Mouse (Mus musculus): ENCODE results near the gene Surf6. TPM values are rescaled to one million over a fixed set of nuclear protein-coding genes. Genes with fewer than 3 reads are reported as not detected.
"Not testable (repeated sequence)": the region's sequence is repeated elsewhere in the genome, so short reads cannot be mapped to it uniquely, and the experiment has no call there.

Gene Surf6
- polyA plus RNA-seq, 1 experiment = 30.1 TPM

DNA sequence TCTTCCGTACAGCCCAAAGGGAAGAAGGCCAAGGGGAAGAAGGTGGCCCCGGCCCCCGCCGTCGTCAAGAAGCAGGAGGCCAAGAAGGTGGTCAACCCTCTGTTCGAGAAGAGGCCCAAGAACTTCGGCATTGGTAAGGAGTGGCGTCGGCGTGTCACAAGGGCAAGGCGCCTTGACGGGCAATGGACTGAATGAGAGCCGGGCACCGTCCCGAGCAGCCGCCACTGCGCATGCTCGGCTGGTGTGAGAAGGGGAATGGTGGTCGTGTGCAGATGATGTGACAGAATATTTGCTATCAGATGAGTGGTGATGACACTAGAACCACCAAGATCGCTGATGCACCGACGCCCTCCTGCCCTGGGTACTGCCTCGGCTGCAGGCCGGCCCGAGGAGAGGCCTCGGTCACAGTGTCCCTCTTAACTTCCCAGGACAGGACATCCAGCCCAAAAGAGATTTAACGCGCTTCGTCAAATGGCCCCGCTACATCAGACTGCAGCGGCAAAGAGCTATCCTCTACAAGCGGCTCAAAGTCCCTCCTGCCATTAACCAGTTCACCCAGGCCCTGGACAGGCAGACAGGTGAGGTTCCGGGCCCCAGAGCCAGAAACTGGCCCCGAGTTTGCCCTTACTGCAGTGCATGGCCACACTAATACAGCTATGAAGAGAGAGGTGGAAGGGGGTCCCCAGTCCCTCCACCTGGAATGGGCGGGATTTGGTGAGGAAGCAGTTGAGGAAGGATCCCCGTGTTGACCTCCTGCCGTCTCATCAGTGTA, 8.5 kb upstream of the Surf6 start:
- TF ChIP-seq CTCF (IDR thresholded peaks at IDR 0.05; ENCODE audit: borderline replicate concordance, extremely low read depth, insufficient read depth, insufficient read length) (no peak), POLR2A (IDR thresholded peaks at IDR 0.05; ENCODE audit: borderline replicate concordance, extremely low read depth, insufficient read depth, insufficient read length, poor library complexity, severe bottlenecking) (no peak)

DNA sequence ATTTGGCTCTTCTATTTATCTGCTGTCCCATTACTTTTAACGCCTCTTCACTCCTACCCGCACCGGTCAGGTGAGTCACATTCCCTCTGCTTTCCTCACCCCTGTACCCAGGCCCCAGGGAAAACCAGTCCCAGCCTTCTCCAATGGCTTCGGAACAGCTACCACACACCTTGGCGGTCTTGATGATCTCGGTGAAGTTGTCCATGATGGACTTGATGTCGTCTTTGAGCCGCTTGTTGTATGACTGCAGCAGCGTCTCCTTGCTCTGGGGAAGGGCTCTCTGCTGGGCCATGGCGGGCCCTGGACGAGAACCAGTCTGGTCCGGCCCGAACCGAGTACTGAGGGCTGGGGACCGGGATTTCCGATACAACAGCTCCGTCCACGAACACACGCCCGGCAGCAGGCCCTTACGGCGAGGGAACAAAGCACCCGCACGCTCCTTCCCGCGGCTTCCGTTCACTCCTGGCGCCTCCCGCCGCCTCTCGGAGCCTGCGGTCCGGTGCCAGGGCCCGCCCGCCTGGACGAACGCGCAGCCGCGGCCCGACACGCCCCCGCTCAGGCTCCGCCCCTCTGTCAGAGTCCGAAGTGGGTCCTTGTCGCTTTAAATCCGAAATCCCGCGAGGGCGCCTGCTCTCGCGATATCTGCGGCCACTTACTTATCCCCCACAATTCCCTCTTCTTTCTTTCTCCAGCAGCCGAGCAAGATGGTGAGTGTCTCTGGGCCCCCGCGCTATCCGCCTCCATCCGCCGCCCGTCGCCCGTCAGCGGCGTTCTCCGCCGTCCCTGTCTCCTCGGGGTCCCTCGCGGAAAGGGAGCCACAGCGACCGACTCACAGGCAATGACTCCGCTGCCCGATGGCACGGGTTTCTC, 7.7 kb upstream of the Surf6 start, which contains the start of the genes Med22 and Rpl7a:
TSS of gene Med22 (minus strand) at position 554 of the 870 bp plus-strand sequence.
TSS of gene Rpl7a (plus strand) at position 641 of the 870 bp plus-strand sequence.
- peak; percentile 99 for DNase-seq (ENCODE audit: low read depth)
- TF ChIP-seq POLR2A (IDR thresholded peaks at IDR 0.05; ENCODE audit: borderline replicate concordance, extremely low read depth, insufficient read depth, insufficient read length, poor library complexity, severe bottlenecking) (peak; percentile 73), CTCF (IDR thresholded peaks at IDR 0.05; ENCODE audit: borderline replicate concordance, extremely low read depth, insufficient read depth, insufficient read length) (no peak)

More for the DNA sequence above, 8.5 kb upstream of the Surf6 start:
- DNase-seq (ENCODE audit: low read depth) = peak; percentile 83

DNA sequence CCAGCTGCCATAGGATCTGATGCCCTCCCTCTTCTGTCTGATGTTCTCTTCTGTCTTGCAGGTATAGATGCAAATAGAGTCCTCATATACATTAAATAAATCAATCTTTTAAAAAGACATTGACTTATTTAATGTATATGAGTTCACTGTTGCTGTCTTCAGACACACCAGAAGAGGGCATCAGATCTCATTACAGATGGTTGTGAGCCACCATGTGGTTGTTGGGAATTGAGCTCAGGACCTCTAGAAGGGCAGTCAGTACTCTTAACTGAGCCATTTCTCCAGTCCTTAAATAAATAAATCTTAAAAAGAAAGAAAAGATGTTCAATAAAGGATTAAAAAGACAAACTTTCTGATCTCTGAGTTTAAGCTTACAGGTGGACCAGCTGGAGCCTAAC, 6.7 kb upstream of the Surf6 start:
- no peak for TF ChIP-seq CTCF (IDR thresholded peaks at IDR 0.05; ENCODE audit: borderline replicate concordance, extremely low read depth, insufficient read depth, insufficient read length)
- no peak for TF ChIP-seq POLR2A (IDR thresholded peaks at IDR 0.05; ENCODE audit: borderline replicate concordance, extremely low read depth, insufficient read depth, insufficient read length, poor library complexity, severe bottlenecking)
- DNase-seq (ENCODE audit: low read depth) = no peak

DNA sequence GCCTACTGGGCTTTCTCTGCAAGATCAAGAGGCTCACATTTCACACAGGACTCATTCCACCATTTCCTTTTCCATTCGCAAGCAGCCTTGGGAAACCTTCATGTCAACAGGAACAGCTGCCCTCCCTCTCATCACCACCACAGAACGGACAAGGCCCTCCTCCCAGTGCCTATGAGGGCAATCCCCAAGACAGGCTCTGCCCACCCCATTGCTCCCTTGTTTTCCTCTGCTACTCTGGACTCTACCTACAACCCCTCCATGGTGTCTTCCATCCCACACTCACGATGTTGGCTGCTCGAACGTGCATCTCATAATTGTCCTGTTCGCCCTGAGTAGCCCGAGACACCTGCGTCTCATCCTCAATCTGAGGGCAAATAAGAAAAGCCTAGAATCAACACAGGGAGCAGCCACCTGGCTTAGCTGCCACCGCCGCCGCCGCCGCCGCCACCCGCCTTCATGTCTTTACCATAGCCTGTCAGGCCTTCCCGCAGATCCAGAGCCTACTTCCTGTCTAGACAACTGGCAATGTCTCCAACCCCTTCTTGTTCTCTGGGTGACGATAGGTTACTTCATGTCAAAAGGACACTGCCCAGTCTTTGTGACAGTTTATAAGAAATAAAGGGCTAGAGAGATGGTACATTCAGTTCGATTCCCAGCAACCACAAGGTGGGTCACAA, 6.2 kb upstream of the Surf6 start:
- no peak for DNase-seq (ENCODE audit: low read depth)
- TF ChIP-seq POLR2A (IDR thresholded peaks at IDR 0.05; ENCODE audit: borderline replicate concordance, extremely low read depth, insufficient read depth, insufficient read length, poor library complexity, severe bottlenecking) (no peak), CTCF (IDR thresholded peaks at IDR 0.05; ENCODE audit: borderline replicate concordance, extremely low read depth, insufficient read depth, insufficient read length) (no peak)

DNA sequence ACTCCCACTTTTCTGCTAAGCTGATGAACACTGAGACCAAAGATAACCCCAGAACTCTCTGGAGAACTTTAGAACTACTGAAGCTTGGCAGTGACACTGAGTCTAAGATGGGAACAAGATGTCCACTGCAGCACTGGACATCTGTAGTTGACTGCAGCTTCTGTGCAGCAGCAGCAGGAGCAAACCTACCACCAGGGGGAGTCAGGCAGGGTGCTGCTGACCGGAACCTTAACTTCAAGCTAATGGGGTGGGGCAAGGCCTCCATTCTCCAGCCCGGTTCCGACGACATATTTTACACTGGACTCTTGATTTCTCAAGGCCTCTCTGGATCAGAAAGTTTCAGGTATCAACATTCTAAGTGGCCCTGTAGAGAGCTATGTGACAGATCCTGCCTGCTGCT, 4.4 kb upstream of the Surf6 start:
- peak; percentile 34 for DNase-seq (ENCODE audit: low read depth)
- TF ChIP-seq POLR2A (IDR thresholded peaks at IDR 0.05; ENCODE audit: borderline replicate concordance, extremely low read depth, insufficient read depth, insufficient read length, poor library complexity, severe bottlenecking) (no peak), CTCF (IDR thresholded peaks at IDR 0.05; ENCODE audit: borderline replicate concordance, extremely low read depth, insufficient read depth, insufficient read length) (peak; percentile 73)

DNA sequence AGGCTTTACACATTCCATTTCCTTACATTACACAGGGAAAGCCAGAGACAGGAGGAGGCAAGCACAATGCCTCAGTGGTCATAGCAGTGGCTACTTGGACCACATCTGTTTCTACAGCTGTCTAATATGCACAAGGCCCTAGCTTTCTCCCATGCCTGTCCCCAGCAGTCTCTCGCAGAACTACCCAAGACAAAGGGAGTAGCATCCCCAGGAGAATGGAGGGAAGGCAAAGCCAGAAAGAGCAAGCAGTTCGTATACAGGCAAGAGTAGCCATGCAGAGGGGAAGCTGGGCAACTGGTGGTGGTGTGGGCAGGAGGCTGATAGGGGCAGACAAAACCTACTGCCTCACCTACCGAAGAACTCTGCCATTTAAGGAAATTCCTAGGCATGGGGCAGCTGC, 3.8 kb upstream of the Surf6 start:
- no peak for DNase-seq (ENCODE audit: low read depth)
- TF ChIP-seq CTCF (IDR thresholded peaks at IDR 0.05; ENCODE audit: borderline replicate concordance, extremely low read depth, insufficient read depth, insufficient read length) (no peak), POLR2A (IDR thresholded peaks at IDR 0.05; ENCODE audit: borderline replicate concordance, extremely low read depth, insufficient read depth, insufficient read length, poor library complexity, severe bottlenecking) (no peak)

DNA sequence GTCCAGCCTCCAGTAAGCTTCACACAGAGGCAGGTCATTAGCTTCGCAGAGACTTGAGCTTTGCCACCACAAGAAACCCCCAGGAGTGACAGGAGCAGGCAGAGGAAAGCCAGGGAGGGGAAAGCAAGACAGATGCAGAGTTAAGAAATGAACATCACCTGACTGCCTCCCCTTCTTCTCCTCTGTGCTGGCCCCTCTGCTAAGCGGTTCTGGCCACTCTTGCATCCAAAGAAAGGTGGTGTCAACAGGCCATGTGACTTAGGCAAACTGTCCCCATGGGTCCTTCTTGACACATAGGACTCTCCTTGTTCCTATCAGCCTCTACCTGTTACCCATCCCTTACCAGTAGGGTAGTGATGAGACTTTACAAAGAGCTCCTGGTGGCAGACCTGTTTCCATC, 3.3 kb upstream of the Surf6 start:
- no peak for DNase-seq (ENCODE audit: low read depth)
- TF ChIP-seq CTCF (IDR thresholded peaks at IDR 0.05; ENCODE audit: borderline replicate concordance, extremely low read depth, insufficient read depth, insufficient read length) = no peak
- no peak for TF ChIP-seq POLR2A (IDR thresholded peaks at IDR 0.05; ENCODE audit: borderline replicate concordance, extremely low read depth, insufficient read depth, insufficient read length, poor library complexity, severe bottlenecking)

DNA sequence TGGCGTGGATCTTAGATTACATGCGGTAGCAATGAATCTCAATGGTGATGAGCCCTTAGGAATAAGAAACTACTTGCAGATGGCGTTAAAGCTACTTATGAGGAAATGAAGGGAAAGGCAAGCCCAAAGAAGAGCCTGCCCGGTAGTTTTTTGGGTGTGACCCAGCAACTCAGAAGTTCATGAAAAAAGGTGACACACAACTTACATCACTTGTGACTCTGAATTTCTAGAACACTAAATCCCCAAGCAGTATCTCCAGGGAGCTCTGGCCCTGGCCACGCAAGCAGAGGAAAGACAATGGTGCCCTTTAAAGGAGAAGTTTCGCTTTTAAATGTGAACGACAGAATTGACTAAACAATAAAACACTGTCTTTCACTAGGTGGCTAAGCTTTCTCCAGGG, 632 bp upstream of the Surf6 start:
- TF ChIP-seq POLR2A (IDR thresholded peaks at IDR 0.05; ENCODE audit: borderline replicate concordance, extremely low read depth, insufficient read depth, insufficient read length, poor library complexity, severe bottlenecking) = no peak
- TF ChIP-seq CTCF (IDR thresholded peaks at IDR 0.05; ENCODE audit: borderline replicate concordance, extremely low read depth, insufficient read depth, insufficient read length) = no peak
- no peak for DNase-seq (ENCODE audit: low read depth)

DNA sequence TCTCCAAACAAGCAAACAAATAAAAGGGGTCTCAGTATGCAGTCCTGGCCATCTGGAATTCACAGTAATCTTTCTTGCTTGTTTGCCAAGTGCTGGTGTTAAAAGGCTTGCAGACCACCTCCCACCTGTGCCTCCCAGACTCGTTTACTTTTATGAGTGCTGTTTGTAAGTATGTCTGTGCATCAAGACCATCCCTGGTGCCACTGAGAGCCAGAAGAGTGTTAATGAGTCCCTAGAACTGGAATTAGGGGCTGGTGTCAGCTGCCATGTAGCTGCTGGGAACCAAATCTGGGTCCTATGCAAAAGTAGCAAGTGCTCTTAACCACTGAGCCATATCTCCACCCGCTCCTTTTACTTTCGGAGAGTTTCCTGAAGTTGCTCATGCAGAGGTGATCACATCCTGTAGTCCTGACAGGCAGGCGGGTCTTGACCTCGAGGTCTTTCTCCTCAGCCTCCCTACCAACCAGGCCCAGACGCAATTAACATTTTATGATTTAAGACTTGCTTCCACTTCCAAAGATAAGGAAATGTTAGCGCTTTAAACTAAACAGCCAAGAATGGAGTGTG, 762 bp downstream of the Surf6 start:
- no peak for DNase-seq (ENCODE audit: low read depth)
- TF ChIP-seq POLR2A (IDR thresholded peaks at IDR 0.05; ENCODE audit: borderline replicate concordance, extremely low read depth, insufficient read depth, insufficient read length, poor library complexity, severe bottlenecking) = no peak
- TF ChIP-seq CTCF (IDR thresholded peaks at IDR 0.05; ENCODE audit: borderline replicate concordance, extremely low read depth, insufficient read depth, insufficient read length) = no peak

DNA sequence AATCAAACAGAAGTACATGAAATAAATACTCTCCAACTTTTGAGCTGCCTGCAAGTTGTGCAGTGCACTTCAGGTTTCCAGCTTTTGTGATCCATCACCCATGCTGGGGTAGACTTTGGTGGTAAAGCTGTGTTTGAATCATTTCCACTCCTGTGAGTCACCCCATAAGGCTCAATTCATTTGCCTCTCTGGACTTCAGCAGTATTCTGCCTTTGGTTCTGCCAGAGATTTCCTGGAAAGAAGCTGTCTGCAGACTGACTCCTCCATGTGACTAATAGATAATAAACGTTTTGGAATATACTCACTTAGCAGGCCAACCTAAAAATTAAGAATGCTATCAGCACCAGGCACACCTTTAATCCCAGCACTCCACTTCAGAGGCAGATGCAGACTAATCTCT, 1.9 kb downstream of the Surf6 start:
- no peak for DNase-seq (ENCODE audit: low read depth)
- TF ChIP-seq POLR2A (IDR thresholded peaks at IDR 0.05; ENCODE audit: borderline replicate concordance, extremely low read depth, insufficient read depth, insufficient read length, poor library complexity, severe bottlenecking) (no peak), CTCF (IDR thresholded peaks at IDR 0.05; ENCODE audit: borderline replicate concordance, extremely low read depth, insufficient read depth, insufficient read length) (no peak)

DNA sequence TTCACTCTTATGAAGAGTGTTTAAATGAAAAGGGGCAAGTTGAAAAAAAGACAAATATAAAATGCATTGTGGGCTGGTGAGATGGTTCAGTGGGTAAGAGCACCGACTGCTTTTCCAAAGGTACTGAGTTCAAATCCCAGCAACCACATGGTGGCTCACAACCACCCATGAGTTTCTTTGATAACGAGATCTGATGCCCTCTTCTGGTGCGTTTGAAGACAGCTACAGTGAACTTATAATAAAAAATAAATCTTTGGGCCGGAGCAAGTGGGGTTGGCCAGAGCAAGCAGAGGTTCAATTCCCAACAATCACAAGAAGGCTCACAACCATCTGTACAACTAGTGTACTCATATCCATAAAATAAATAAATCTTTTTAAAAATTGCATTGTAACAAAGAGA, 6.8 kb downstream of the Surf6 start:
- TF ChIP-seq CTCF (IDR thresholded peaks at IDR 0.05; ENCODE audit: borderline replicate concordance, extremely low read depth, insufficient read depth, insufficient read length) (no peak), POLR2A (IDR thresholded peaks at IDR 0.05; ENCODE audit: borderline replicate concordance, extremely low read depth, insufficient read depth, insufficient read length, poor library complexity, severe bottlenecking) (no peak)
- no peak for DNase-seq (ENCODE audit: low read depth)

DNA sequence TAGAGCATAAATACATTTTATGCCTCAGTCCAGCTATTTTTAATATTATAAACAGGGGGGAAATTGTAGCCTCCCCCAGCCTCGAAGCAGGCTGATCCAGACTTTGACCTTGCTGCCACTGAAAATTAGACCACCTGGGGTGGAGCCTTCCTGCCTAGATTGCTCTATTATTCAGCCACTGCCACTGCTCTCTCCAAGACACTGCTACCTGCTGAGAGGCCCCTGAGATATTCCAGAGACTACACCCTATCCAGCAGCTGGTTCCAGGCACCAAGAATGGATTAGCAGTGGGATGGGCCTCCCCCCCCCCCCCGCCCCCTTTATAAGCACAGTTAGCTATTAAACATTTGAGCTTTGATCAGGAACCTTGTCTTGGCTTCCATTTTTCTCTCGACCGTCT, 16.5 kb downstream of the Surf6 start:
- not testable (repeated sequence) for DNase-seq (ENCODE audit: low read depth)

DNA sequence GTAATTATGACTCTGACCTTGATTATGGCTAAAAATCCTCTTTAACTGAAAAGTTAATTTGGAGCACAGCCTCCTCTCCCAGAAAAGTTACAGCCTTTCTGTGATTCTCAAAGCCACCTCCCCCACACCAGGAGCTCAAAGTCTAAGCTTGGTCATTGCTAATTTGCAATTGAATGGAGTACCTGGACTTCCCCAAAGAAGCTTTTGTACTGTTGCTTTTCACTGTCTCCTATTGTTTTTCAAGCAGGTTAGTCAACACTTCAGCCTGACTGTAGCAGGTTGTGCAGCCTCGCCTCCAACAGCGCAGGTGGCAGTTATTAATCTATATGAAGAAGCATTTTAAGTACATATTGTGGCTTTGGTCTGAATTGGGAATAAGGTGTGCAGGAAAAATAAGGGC, 17.1 kb downstream of the Surf6 start:
- DNase-seq (ENCODE audit: low read depth) = not testable (repeated sequence)
